Mouse (Mus musculus) skeletal muscle tissue, adult 2 months (tissue): ENCODE data around the gene Anapc15.
"Not testable (repeated sequence)": the region's sequence is repeated elsewhere in the genome, so short reads cannot be mapped to it uniquely, and the experiment has no call there.

Experiments
- DNase-seq: peaks from one replicate; pipeline ENCODE4 v3.0.0-alpha.2; 2012; ENCODE audit warnings: low read depth, low spot score

Gene Anapc15

DNA sequence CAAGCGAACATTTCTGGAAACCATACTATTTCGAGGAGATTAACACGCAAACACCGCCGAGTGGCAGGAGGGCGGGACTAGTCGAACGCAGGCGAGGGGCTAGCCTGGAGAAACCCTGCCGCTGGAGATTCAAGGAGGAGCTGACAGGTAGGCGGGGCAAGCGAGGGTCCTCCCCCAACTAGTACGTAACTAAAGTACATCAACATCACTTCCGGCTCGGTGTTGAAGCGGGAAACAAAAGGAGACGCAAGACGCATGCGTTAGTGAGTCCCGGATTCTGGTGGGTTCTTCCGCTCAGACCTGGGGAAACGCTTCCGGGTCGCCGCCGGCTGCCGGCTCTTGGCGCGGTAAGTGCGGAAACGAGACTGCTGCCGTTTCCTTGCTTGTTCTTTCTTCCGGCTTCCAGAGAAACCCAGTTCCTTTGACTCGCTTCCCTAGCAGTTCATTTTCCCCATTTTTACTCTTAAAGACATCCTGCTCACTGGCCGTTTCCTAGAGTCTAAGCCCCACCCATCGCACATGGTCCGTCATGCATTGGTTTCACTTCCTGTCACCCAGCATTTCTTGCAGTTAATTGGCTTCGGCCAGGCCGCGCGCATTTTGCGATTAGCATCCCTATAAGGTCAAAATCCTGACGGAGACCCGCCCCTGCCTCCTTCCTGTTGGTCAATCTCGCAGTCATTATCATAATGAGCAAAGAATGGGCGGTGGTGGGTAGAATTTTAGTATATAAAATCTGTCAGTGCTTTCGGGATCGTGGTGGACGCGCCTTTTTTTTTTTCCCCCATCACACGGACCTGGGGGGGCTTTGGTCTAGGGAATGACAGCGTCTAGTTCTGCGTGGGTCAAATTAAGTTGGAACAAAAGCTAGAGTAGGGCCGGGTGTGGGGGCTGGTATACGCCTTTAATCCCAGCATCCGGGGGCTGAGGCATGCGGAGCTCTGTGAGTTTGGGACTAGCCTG, 32.9 kb downstream of the Anapc15 start:
- peak; percentile 98 for DNase-seq

DNA sequence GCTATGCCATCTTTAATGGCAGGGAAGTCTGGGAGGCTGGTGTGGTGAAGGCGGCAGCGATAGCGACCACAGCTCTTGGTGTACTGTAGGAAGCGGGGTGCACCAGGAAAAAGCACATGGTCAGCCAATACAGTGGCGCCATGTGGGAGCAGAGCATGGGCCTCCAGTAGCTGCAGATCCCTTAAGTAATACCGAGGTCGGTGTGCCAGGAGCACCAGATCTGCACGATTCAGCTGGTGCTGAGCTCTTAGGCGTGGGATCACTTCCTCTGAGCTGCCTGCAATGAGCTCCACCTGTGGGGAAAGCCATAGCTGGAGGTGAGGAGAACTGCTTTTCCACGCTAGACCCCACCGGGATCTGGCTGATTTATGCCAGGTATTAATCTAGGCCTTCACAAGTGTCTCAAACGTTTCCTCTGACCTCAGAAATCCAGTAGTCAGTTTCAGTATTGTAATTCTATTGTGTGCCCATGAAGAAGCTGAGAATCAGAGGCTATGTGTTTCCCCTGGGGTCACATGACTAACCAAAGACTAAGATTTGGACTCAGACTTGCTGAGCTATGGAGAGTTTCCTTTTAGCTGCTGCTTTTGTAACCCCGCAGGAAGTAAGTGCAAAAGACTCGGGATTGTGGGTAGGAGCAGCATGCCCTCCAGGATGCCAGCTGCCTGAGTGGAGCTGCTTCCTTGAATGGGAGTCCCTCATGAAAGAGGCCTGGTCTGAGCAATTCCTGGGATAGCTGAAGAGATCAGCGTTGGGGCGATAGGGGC, 37.0 kb downstream of the Anapc15 start:
- no peak for DNase-seq

DNA sequence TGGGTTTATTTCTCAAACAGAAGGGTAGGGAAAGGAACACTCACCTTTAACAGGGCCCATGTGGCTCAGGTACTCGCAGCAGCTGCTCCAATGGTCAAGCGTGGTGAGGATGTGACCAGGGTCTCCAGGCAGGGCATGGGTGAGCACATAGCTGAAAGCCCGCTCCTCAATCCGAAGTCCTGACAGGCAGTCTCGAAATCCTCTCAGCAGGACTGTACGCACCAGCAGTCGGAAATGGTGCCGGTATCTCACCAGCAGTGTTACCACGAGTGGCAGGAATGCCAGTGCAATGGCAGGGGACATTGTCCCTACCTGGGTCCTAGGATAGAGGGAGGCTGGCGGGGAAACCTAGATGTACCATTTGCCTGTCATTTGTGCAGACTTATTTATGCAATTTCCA, 38.5 kb downstream of the Anapc15 start:
- no peak for DNase-seq

DNA sequence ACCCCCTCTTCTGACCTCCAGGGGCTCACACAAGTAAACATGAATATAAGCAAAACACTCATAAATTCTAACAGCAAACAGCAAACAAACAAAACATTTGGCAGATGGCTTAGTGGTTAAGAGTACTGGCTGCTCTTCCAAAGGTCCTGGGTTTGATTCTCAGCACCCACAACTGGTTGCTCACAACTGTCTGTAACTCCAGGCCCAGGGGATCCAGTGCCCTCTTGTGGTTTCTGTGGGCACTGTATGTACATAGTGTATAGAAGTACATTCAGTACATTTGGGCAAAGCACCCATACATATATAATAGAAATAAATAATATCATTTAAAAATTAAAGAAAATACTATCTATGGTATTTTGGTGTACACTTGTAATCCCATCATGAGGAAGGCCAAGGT, 39.3 kb downstream of the Anapc15 start:
- DNase-seq: no peak

DNA sequence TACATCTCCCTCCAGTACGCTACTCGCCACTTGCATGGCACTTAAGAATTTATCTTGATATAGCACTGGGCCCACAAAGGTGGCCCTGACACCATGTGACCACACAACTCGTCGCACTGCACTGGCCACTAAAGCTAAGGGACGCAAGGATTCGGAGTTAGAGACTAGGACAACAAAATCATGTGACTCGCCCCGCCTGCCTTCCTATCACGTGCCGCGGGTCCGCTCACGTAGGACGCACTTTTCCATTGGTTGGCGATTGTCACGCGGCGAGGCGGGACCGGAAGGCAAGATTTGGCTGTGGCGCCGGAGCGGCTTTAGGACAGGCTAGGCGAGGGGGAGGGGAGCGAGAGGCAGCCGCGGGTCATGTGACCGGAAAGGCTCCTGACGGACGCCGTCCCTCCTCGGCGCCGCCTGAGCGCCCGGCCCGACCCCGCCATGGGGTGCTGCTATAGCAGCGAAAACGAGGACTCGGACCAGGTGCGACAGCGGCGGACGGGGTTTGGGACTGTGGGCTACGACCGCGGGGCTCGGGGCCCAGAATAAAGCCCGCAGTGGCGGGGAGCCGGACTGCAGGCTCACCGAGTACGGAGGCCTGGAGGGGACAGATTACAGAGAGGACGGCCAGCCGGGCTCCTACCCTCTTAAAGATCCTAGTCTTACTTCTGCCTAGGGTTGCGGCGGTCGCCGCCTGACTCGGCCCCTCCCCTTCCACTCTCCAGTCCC, 42.2 kb downstream of the Anapc15 start, which contains the start of gene Lamtor1:
Lamtor1 (plus strand) TSS at position 344 of the 726 bp plus-strand sequence.
- peak; percentile 99 for DNase-seq

DNA sequence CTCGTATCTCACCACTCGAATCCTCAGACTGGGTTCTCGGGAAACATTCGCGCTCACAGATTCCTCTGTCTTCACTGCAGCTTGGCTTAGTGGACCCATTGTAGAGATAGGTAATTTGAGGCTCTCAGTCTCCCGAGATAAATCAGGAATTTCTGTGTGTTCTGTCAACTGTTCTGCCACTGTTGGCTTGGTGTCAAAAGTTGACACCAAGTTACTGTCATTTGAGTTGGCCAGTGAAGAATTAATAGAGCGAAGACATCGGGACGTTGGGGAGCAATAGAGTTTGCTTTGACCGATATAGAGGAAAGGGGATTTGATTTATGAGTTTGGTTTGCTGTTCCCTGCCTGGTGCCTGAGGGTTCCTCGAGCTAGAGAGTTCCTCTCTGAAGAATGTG, 42.8 kb downstream of the Anapc15 start, which contains the start of gene Tomt:
Tomt (minus strand) TSS at position 73 of the 395 bp plus-strand sequence.
- no peak for DNase-seq

DNA sequence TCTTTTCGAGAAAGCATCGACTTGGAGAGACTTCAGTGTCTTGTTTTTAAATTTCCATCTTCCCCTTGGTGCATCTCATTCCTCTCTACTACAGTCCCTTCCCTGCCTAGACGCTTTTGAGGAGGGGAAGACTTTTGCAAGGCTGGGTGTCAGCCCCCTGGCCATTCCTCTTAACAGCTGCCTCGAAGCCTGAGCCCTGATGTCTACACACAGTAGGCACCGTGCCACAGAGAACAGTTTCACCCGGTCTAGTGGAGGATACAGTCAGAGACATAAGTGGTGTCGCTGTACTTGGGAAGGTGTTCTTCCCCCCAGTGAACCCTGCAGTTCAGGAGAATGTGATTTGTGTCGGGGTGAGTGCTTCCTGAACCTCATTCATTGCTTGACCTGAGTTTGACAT, 43.2 kb downstream of the Anapc15 start:
- DNase-seq: no peak

DNA sequence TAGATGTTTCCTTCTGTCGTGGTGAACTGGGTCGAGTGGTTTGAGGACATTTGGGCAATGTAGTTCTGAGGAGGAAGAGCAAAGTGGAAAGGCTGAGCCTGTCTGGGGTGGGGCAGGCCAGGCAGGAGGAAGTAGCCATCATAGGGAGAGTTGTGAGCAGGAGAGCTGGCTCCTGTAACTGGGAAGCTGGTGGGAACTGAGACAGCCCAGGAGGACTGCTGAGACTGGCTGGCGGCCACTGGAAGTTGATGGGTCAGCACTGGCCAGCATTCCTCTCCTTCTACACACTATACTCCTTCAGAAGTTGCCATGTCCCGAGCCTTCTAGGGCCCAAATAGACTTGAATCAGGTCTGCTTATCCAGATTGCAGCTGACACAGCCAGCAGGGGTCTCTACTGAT, 44.9 kb downstream of the Anapc15 start:
- DNase-seq: no peak

DNA sequence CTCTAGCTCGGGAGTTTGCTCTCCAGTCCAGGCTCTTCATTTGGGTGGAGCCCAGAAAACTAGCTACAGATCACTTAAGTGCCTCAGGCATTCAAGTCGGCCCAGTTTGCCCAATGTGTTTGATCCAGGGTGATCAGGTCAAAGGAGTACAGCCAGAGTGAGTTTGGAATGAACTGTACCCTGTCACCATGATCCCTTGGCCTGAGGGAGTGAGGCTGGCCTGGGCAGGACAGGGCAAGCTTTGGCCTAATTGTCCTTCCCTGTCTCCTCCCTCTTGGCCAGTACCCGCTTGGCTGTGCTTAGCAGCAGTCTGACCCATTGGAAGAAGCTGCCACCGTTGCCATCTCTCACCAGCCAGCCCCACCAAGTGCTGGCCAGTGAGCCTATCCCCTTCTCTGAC, 46.6 kb downstream of the Anapc15 start:
- DNase-seq: peak; percentile 69

DNA sequence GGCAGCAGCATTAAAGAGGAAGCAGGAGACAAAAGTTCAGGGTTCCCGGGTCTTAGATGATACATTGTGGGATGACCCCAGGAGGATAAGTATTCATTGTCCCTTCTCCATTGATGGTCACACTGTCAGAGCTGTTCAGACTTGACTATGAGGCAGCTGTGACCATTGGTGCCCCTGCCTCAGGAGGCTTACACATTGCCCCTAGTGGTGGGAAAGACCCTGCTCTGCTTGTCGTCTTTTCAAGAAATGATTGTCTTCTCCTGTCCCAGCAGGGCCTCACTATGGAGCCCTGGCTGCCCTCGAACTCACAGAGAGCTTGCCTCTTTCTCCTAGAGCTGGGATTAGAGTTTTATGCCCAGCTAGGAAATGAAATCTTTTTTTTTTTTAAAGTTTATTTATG, 48.5 kb downstream of the Anapc15 start:
- DNase-seq: no peak

DNA sequence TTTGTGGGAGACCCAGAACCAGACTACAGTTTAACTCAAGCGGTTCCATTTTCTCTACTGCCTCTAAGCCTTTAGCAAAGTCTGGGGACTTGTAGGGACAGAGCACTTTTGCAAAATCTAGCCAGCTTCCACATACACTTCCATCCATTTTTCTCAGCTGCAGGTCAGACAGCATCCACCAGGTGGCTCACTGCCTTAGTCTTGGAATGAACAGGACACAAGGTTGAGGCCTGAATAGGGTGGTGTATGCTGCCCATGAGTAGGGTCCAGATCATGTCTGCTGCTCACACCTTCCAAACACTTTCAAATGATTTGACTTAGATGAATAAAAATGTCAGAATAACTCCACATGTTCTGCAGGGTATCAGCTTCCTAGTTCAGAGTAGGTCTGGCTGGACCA, 54.6 kb downstream of the Anapc15 start:
- DNase-seq: no peak

DNA sequence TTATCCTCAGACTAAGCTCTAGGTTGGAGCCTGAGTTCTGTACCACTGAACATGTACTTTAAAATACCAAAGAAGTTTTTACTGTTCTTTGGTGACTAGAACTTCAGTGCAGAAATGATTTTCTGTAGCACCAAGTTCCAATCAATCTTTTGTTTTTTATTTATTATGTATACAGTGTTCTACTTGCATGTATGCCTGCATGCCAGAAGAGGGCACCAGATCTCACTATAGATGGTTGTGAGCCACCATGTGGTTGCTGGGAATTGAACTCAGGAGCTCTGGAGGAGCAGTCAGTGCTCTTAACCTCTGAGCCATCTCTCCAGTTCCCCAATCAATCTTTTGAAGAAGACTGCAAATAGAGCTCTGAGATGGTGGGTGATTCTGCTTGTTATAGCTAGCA, 62.4 kb downstream of the Anapc15 start:
- DNase-seq: not testable (repeated sequence)

DNA sequence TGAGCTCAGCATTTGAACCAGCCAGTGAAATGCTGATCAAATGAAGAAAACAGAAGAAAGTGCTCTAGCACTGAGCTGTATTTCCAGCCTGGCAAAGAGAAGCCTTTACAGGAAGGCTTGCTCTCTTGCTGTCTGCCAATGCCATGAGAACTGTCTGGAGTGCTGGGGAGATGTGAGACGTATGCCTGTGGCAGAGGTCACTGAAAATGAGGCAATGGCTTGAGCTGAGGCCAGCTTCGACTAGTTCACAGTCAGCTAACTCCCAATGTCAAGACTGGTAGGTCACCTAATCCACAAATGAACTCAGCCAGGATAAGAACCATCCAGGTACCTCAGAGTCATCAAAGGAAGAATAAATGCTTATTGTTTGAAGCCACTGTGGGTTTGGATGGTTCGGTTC, 64.6 kb downstream of the Anapc15 start:
- no peak for DNase-seq

DNA sequence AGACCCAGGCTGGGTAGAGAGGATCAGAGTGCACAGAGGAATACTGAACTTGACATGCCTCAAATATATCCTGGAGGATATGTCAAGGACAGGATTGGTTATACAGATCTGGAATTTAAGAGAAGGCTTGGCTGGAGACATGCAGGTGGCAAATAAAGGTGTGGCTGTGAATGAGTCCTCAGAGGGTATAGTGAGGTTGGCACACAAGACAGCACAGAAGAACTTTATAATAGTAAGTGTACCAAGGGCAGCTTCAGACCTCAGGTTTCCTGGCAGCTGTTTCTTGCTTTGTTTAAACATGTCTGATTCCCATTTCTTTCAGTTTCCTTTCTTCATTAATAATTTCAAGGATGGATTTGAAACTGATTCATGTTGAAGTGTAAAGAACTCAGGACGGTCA, 69.0 kb downstream of the Anapc15 start:
- DNase-seq: no peak

DNA sequence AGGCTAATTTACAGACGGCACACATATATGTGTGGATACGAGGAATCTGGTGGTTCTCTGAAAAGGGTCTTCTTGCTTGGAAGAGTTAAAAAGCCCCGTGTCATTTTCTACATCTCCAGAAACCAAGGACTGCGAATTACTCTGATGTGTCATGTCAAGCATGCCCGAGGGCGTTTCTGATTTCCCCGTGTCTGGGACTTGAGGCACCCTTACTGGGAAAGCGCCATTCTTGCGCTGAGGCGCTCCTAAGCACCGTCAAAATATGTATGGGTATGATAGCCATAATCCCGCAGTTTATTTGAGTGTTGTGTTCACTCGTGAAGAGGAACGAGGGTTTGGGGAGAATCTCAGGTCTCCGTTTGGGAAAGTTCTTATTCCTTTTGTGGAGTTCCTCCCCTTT, 69.8 kb downstream of the Anapc15 start:
- no peak for DNase-seq

DNA sequence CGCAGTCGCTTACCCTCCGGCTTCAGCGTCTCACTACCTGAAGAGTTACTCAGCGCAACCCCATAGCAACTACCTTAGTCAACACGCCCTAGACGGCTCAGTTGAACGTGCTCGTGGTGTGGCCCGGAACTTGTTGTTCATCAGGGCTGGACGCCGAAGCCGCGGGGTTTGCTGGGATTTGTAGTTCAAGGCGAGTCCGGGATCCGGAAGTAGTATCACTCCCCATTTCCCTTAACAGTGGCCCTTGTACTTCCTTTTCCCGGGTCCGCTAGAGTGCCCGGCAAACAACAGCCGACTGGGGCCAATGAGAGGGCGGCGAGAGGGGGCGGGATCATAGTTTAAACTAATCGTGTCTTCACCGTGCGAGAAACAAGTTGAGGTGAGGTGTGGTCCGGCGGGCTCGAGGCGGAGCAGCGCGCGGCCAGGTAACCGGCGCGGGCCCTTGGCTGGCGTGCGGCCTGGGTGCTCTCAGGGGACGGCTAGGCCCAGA, 70.3 kb downstream of the Anapc15 start, which contains the start of the genes Lrrc51 and Numa1:
Lrrc51 (minus strand) TSS at position 145 of the 490 bp plus-strand sequence.
Numa1 (plus strand) TSS at position 361 of the 490 bp plus-strand sequence.
- peak; percentile 94 for DNase-seq

DNA sequence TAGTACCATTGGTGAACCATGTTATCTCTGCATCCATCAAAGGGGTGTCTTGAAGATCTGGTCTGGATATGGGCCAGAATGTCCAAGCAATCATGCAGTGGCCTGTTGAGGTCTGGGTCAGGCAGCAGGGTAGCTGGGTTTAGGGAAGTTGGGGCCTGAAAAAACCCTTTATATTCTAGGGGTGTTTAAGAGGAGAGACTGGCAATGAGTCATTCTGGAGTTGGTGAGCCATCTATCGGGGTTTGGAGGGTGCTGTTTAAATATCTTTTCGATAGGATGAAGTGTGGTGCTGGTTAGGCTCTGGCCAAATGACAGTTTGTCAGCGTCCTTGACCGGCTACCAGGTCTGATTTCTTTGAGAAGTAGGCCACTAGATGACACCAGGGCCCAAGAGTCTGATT, 72.4 kb downstream of the Anapc15 start:
- no peak for DNase-seq

DNA sequence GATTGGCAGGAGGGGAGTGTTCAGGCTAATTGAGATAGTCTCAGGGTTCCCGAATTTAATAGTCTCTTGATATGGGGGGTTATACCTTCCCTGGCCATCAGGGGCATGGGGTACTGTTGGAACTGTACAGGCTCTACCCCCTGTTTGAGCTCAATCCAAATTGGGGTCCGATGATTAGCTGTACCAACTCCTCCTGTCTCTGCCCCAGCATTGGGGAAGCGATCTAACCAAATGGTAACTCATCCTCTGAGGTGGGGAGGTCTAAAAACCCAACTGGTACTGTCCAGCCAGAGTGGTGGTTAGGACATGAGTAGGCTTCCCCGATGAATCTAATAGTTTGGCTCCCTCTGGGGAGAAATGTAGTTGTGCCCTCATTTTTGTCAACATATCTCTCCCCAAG, 73.5 kb downstream of the Anapc15 start:
- DNase-seq: no peak

DNA sequence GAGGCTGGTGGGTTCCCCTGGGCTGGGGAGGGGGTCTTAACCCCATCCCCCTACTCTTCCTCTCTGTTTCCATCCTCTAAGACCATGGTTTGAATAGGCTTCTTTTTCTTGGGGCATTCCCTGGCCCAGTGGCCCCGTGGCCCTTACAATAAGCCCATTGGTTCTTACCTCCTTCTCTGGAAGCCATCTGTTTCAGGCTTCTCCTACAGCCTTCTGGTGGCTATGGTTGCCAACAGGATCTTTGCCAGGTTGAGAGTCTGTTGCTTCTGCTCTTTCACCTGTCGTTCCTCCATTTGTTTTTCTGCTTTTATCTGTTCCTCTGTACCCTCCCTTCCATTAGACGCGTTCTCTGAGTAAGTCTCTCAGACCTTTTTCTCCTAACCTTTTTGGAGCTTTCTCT, 74.1 kb downstream of the Anapc15 start:
- DNase-seq: no peak

DNA sequence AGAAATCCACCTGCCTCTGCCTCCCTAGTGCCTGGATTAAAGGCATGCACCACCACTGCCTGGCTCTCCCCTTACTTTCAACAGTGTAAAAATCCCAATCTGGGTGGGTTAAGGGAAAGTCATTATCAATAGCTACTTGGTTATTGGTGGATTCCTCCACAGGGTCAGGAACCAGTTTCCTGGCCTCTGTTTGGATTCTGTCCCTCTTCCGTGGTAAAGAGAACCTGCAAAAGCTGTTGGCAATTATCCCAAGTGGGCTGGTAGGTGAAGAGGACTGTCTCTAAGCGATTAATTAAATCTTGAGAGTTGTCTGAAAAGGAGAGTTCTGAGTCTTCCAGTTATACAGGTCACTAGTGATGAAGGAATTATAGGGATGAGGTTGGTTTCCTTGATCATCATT, 74.8 kb downstream of the Anapc15 start:
- DNase-seq: no peak

DNA sequence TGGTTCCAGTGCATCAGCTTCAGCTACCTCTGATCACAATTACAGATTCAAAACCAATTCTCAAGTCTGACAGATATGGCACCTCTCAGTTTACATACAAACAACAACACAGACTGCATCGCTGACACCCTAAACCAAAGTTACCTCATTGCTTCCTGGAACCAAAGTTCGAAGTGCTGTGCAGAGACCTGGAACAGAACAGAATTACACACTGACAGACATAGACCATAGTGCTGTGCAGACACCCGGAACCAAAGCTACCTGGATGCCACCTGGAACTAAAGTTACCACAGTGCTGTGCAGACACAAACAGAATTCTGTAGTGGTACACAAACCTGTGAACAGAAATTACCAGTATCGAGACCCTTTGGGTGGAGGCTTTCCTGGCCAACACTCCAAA, 76.2 kb downstream of the Anapc15 start:
- no peak for DNase-seq

DNA sequence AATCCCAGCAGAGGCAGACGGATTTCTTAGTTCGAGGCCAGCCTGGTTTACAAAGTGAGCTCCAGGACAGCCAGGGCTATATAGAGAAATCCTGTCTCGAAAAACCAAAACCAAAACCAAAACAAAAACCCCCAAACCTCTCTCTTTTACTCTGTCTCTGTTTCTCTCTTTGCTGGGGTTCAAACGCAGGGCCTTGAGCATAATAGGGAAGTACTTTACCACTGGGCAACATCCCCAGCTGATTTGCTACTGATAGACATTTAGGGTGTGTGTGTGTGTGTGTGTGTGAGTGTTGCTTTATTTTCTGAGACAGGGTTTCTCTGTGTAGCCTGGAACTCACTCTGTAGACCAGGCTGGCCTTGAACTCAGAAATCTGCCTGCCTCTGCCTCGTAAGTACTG, 85.5 kb downstream of the Anapc15 start:
- DNase-seq: not testable (repeated sequence)
